Mouse (Mus musculus): ENCODE data around the gene Dhx35.

DNA sequence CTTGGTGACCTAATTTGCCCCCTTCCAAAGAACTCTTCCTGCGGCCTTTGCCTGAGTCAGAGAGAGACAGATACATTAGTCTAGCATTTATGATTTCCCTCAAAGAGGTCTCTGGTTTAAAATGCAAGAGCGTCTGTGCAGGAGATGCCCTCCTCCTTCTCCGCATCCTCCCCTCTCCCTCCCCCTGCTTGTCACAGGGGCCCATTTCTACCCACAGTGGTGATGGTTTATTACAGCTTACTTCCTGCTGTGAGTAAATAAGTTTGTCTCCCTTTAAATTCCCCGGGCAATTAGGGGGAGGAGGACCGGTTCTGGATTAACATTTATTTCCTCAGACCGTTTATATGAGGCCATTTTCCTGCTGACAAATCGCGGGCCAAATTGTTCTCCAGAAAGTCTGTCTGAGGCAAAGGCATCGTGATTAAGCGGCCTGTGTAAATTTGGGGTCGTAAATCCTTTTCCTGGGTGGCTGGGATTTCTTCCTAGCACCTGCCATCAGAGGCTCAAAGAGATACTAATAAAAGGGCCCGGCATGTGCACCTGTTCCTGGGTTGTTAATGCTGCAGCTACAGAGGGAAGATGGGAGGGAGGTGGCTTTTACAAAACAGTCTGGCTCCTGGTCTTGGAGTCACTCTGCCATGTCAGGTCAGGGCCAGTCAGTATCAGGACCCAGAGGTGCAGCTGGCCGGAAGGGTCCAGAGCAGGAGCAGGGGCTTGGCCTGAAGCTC lies 104.0 kb downstream of the Dhx35 start:
- TF ChIP-seq EP300 (IDR thresholded peaks at IDR 0.05; ENCODE audit: insufficient read depth, low read depth, low read length) (no peak), CTCF (IDR thresholded peaks at IDR 0.05; ENCODE audit: low read depth, low read length) (no peak)

All from ES-Bruce4 (cell line).